Mouse (Mus musculus): ENCODE results near the gene Gm20388. TPM values are rescaled to one million over a fixed set of nuclear protein-coding genes. Genes with fewer than 3 reads are reported as not detected.
A peak's percentile ranks its signal among the peaks of the same experiment; 100 is the strongest.

The Gm20388 gene
- total RNA-seq, 2 experiments from 2014 or later: 5.8 TPM; not detected in 1

- no peak for DNase-seq
These were observed 2826.0 kb downstream of the Gm20388 start for GRCm38 (mm10) chr8:122736623-122737022.

GRCm38 (mm10) chr8:122737071-122737470 is 2826.4 kb downstream of the Gm20388 start:
- peak; percentile 52 for DNase-seq

DNA sequence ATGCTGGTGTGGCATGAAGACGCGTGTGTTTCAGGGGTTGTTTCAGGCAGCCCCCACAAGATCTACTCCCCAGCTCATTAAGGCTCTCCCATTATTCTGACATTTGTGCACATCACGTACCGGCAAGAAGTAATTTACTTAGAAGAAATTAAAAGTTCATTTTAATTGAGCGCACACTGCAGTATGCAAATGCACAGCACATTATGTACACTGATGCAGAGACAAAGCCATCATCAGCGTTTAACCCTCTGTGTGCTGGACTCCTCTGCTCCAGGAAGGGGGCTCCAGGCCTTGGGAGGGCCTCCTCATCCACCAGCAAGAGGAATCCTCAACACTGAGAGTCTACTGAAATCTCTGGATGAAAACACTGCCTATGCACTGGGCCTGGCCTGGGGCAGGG is 2827.2 kb downstream of the Gm20388 start:
- no peak for DNase-seq

DNA sequence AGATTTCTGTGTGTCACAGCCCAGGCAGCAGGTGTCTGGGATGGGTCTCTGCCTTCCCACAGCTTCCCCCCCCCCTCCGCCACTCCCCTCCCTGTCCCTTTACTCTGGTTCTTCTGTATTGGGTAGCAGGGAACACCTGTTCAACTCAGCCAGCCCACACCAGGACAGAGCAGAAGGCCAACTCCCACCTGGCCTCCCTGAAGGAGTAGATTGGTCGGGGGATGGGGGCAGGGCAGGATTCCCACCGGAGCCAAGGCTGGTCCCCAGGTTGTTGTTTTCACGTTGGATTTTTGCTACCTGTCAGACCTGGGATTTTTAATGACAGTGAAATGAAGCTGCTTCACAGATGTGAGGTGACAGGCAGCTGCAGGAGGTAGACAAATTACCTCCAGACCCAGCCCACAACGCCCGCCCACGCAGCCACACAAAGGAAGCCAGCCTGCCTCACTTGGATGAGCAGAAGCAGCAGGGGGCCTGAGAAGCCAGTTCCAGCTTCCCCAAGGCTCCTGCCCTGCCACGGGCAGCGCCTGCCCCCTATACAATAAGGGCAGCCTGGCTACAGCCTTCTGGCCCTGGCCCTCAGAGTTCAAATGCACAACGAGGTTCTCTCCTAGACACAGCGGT is 2828.6 kb downstream of the Gm20388 start:
- DNase-seq: no peak

GRCm38 (mm10) chr8:122742471-122742870 is 2831.8 kb downstream of the Gm20388 start:
- DNase-seq: no peak

GRCm38 (mm10) chr8:122745022-122745749 is 2834.5 kb downstream of the Gm20388 start:
- no peak for DNase-seq

DNA sequence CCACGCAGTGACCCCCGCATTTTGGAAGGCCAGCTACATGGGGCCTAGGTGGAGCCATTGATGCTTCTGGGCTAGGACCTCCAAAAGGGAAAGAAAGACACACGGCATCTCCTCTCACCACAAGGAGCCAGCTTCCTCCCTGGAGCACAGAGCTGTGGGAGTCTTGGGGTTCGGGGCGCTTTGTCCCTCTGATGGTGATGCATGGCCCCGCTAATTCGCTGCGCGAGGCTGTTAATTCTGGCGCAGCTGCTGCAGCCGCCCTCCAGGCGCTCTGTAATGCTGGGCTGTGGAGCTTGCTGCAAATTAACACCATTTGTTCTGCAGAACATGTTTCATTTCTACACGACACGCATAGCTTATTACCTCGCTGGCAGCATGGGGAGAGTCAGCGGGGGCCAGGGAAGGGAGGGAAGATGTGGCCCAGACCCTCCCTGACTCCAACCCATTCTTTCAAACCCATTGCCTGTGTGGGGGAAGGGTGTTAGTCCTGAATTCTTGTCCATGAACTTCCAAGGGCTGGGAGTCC is 2835.2 kb downstream of the Gm20388 start:
- no peak for DNase-seq

DNA sequence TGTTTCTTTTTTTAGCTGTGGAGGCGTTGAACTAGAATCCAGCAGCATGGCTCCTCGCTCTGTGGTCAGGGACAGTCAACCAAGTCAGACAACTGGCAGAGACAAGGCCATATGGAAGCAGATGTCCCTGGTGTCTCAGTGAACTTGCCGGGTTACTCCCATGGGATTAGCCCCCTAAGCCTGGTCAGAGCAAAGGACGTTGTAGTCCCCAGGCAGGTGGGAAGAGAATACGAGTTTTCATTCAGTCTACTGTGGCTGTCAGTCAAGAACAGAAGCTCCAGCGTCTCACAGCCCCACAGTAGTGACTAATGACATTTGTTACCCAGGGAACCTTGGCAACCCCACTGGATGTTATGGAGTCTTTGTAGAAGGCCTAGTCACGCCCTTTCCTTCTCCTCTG is 2835.8 kb downstream of the Gm20388 start:
- no peak for DNase-seq

DNA sequence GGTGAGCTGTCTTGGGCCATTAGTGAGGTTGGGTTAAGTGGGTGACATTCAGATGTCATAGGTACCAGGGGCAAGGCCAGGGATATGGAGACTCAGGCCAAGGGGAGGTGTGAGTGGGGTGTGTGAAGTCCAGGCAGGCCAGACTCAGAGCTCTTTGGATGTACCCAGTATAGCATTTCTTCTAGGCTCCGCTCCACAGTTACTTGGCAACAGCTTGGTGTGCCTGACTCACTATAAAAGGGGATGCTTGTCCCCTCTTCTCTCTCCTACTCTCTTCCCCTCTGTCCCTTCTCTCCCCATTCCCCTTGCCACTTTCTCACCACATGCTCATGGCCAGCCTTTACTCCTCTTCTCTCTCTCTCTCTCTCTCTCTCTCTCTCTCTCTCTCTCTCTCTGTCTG is 2837.2 kb downstream of the Gm20388 start:
- no peak for DNase-seq

GRCm38 (mm10) chr8:122749333-122749958 is 2838.8 kb downstream of the Gm20388 start:
- no peak for DNase-seq

DNA sequence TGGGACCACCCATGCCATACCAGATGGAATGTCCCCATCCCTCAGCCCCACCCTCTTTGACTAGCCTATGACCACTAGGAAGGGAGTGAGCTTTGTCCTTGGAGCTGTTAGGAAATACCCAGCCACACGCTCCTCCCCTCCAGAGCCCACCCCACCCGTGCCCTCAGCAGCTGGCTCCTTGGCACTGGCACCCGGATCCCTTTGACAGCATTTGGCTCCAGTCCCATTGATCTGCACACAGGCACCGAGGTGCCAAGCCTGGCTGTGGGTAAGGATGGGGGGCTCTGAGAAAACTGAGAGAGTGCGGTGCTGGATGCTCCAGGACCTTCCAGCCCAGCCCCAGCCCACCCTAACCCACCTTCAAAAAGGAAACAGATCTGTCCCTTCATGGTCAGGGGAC is 2840.7 kb downstream of the Gm20388 start:
- no peak for DNase-seq

DNA sequence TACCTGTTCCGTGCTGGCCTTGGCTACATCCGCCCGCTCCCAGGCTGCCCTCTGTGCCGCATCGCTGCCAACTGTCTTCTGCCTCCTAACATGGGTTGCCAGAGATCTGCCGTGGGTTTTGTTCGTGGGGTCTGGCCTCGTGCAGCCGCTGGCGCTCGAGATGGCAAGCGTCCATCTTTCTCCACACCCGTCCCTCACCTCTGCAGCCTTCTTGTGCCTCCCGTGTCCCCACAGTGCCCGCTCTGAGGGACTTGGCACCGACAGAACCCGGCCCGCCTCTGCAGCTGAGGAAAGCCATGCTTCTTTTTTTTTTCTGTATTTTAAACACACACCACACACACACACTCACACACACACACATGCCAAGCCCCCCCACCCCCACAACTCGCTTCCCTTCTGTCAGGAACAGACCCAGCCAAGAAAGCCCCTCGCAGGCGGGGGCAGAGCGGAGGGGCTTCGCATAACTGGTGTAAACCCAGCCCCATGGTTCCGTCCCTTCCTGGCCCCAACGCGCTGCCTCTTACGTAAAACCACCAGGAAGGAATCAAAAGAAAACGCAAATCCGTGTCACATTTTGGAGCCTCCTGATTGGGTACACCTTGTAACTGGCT is 2841.6 kb downstream of the Gm20388 start:
- DNase-seq: no peak

DNA sequence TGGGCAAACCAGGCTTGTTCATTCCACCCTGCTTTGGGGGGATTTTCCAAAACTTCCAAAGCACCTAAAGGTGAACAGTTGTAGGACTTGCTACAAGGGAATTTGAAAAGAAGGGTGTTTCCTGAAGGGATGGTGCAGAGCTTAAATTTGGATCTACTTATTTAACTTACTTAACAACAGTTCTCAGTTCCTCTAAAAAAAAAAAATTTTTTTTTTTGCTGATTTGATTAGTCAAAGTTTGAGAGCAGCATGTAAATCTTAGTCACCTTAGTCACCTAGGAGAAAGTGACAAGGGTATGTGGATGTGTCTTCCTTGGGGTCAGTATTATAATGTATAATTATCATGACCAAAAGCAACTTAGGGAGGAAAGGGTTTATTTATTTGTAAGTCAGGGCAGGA is 2848.0 kb downstream of the Gm20388 start:
- no peak for DNase-seq

DNA sequence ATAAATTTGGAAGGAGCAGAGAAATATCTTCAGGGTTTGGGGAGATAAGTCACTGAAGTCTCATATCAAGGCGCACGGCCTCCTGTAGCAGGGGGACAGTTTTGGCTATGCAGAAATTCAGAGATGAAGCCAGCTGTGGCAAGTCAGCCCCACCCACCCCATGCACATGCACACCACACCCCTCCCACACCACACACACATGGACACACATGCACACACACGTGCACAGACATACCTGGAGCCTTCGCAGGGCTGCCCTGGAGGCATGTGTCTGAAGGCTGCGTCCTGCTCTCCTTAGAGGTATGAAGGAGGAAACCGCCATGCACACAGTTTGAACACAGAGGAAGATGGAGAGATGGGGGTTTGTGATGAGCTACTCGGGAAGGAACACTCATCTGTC is 2849.5 kb downstream of the Gm20388 start:
- DNase-seq: no peak

DNA sequence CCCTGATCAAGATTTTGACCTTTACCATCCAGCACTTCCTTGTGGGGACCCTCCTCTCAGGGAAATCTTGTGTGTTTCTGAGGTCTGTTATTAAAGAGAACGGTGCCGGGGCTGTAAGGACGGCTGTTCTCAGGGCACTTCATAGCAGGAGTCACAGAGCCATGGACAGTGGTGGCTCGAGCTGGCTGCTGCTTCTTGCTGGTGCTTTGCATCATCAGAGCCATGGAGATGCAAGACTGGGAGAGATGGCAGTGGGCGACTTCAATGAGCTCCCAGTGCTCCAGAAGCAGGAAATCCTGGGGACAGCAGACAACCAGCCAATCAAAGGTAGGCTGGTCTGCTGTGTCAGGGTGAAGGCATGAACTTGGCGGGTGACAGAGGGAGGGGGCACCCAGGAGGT is 2850.5 kb downstream of the Gm20388 start:
- no peak for DNase-seq

DNA sequence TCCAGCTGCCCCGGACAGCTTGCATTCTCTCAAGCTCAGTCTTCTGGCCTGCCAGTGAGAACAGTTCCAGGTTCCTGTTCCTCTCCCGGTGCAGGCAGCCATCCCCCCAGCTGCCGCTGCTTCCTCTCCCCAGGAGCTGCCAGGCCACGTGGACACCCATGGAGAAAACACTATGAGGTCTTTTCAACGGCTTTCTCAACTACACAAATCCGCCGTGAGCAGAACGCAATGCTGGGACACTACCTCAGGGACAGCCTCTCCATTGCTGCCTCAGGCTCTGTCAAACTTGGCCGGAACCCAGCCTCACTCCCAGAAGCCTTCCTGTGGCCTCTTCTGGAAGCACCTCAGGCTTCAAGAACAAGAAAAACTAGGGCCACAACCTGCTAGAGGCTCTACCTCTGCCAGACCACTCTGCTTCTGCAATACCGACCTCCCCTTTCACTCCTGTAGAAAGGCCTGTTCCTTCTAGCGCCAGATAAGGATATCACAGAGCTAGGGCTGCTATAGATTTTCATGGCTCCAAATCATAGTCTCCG is 2852.2 kb downstream of the Gm20388 start:
- peak; percentile 26 for DNase-seq

GRCm38 (mm10) chr8:122763267-122763738 is 2852.7 kb downstream of the Gm20388 start:
- peak; percentile 34 for DNase-seq

GRCm38 (mm10) chr8:122764790-122765474 is 2854.3 kb downstream of the Gm20388 start:
- DNase-seq: no peak

- no peak for DNase-seq
These were observed 2855.5 kb downstream of the Gm20388 start for GRCm38 (mm10) chr8:122766189-122766588.

GRCm38 (mm10) chr8:122766647-122767200 is 2856.1 kb downstream of the Gm20388 start:
- no peak for DNase-seq

DNA sequence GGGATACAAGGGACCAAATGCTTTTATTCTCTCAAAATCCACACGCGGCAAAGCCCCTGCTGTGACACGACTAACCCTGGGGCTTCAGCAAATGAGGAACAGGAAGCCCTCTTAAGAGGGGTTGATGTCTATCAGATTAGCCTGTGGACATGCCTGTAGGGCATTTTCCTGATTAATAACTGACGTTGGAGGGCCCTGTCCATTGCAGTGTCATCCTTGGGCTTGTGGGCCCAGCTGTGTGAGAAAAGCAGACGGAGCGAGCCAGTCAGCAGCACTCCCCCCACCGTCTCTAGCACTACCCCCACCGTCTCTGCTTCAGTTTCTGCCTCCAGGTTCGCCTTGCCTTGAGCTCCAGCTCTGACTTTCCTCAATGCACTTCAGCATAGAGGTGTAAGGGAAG is 2856.6 kb downstream of the Gm20388 start:
- no peak for DNase-seq

Data from heart, postnatal 4 days (tissue).